Mouse (Mus musculus) erythroblast, embryonic 14.5 days (primary cell): Measurements from ENCODE around the gene Acad12.
"Not testable (repeated sequence)": the region's sequence is repeated elsewhere in the genome, so short reads cannot be mapped to it uniquely, and the experiment has no call there.

Experiments
- GATA1 ChIP-seq: IDR thresholded peaks from 2 replicates; pipeline ENCODE4 v1.6.1; 2012; ENCODE audit warnings: low read length, inconsistent platforms, mixed read lengths
- TAL1 ChIP-seq: IDR thresholded peaks from 3 replicates; pipeline ENCODE4 v1.6.1; 2012; ENCODE audit warnings: low read length, inconsistent platforms, mixed read lengths

GRCm38 (mm10) chr5:121603815-121604214 lies 14.9 kb downstream of the Acad12 start:
- TF ChIP-seq GATA1, TAL1: not testable (repeated sequence)
